Mouse (Mus musculus): ENCODE measurements around the gene Pcdh18. TPM values are rescaled to one million over a fixed set of nuclear protein-coding genes. Genes with fewer than 3 reads are reported as not detected.

Gene Pcdh18
- 7.2 and 7.7 TPM in 2 replicates for total RNA-seq (2021)
- long read RNA-seq, full-length matches to known transcripts, result 2 of 3 reads
- long read RNA-seq, partial matches to known transcripts, result 0 of 3 reads
- long read RNA-seq, other reads (novel, unspliced or antisense), result 1 of 3 reads

- peak; percentile 83 for DNase-seq
Observed at GRCm38 (mm10) chr3:49756870-49757625, at the start of gene Pcdh18. Pcdh18 (minus strand) TSS chr3:49757325.

GRCm38 (mm10) chr3:49806823-49807222 lies 49.7 kb upstream of the Pcdh18 start:
- no peak for DNase-seq

GRCm38 (mm10) chr3:49805511-49805910 lies 48.4 kb upstream of the Pcdh18 start:
- no peak for DNase-seq

GRCm38 (mm10) chr3:49788296-49788695 lies 31.2 kb upstream of the Pcdh18 start:
- no peak for DNase-seq

GRCm38 (mm10) chr3:49787719-49788118 lies 30.6 kb upstream of the Pcdh18 start:
- DNase-seq, result no peak

- DNase-seq, result no peak
Observed at GRCm38 (mm10) chr3:49768992-49769738, 12.0 kb upstream of the Pcdh18 start.

- no peak for DNase-seq
Observed at GRCm38 (mm10) chr3:49762711-49763110, 5.6 kb upstream of the Pcdh18 start.

GRCm38 (mm10) chr3:49761971-49762370 lies 4.8 kb upstream of the Pcdh18 start:
- DNase-seq, result no peak

- no peak for DNase-seq
Observed at GRCm38 (mm10) chr3:49757626-49758019, 498 bp upstream of the Pcdh18 start.

- DNase-seq, result peak; percentile 11
Observed at GRCm38 (mm10) chr3:49755986-49756845, 909 bp downstream of the Pcdh18 start.

- DNase-seq, result no peak
Observed at GRCm38 (mm10) chr3:49752766-49753165, 4.4 kb downstream of the Pcdh18 start.

GRCm38 (mm10) chr3:49749491-49750284 lies 7.4 kb downstream of the Pcdh18 start:
- no peak for DNase-seq

GRCm38 (mm10) chr3:49748054-49748453 lies 9.1 kb downstream of the Pcdh18 start:
- DNase-seq, result no peak

- no peak for DNase-seq
Observed at GRCm38 (mm10) chr3:49739061-49739460, 18.1 kb downstream of the Pcdh18 start.

GRCm38 (mm10) chr3:49738531-49738930 lies 18.6 kb downstream of the Pcdh18 start:
- no peak for DNase-seq

GRCm38 (mm10) chr3:49706503-49706902 lies 50.6 kb downstream of the Pcdh18 start:
- no peak for DNase-seq

- DNase-seq, result no peak
Observed at GRCm38 (mm10) chr3:49699951-49700350, 57.2 kb downstream of the Pcdh18 start.
